Mouse (Mus musculus): ENCODE measurements around the gene Klhl2.

DNA sequence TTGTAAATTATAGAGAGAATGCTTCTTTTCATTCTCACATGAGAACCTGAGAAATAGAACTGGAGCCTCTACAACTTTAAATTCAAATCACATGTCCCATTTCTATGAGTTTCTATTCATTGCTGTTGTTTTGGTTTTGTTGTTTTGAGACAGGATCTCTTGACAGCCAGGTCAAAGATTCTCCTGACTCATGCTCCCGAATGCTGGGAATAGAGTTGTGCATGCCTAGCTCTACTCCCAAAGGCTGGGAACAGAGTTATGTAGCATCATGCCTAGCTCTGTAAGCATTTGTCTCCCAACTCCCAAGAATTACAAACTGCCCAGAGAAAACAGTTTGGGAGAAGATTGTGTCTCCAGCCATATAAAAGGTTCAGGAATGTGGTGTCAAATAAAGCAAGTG is 87.1 kb downstream of the Klhl2 start:
- TF ChIP-seq CTCF (conservative IDR thresholded peaks at IDR 0.05 in 1 of 2, IDR thresholded peaks at IDR 0.05 in 1 of 2; ENCODE audit: low read depth in 2 of 2, low read length in 2 of 2): no peak
- TF ChIP-seq USF1 (IDR thresholded peaks at IDR 0.05; ENCODE audit: low read depth, low read length): no peak
- no peak for TF ChIP-seq EP300 (IDR thresholded peaks at IDR 0.05; ENCODE audit: low read length)
- no peak for TF ChIP-seq JUN (IDR thresholded peaks at IDR 0.05; ENCODE audit: insufficient read depth, low read depth, low read length)
- TF ChIP-seq POLR2A (IDR thresholded peaks at IDR 0.05; ENCODE audit: low read depth, low read length): no peak
- no peak for TF ChIP-seq USF2 (conservative IDR thresholded peaks at IDR 0.05; ENCODE audit: low read depth, low read length)
- no peak for TF ChIP-seq E2F4 (IDR thresholded peaks at IDR 0.05; ENCODE audit: insufficient replicate concordance, low read depth, low read length)
- TF ChIP-seq ZKSCAN1 (IDR thresholded peaks at IDR 0.05; ENCODE audit: borderline replicate concordance, low read depth, low read length): no peak
- TF ChIP-seq MXI1 (IDR thresholded peaks at IDR 0.05; ENCODE audit: low read depth, low read length): no peak
- no peak for TF ChIP-seq POLR2AphosphoS2 (IDR thresholded peaks at IDR 0.05; ENCODE audit: low read depth, low read length)
- TF ChIP-seq ELF1 (IDR thresholded peaks at IDR 0.05; ENCODE audit: low read depth, low read length): no peak

All from CH12.LX (cell line).